Mouse (Mus musculus) cerebellum, adult 2 months (tissue): ENCODE data around the gene Mvb12b.

Source experiments
- CTCF ChIP-seq: fragments of 200-500 bp; IDR thresholded peaks from 2 replicates; pipeline ENCODE4 v1.5.1; 2011; ENCODE audit warnings: low read depth, mild to moderate bottlenecking, control low read depth, low read length, moderate library complexity, borderline replicate concordance; ENCODE audit not compliant: insufficient read depth
- POLR2A ChIP-seq: fragments of 200-500 bp; IDR thresholded peaks from 2 replicates; pipeline ENCODE4 v1.6.1; 2011; ENCODE audit warnings: low read length, control low read depth, borderline replicate concordance; ENCODE audit not compliant: insufficient read depth

DNA sequence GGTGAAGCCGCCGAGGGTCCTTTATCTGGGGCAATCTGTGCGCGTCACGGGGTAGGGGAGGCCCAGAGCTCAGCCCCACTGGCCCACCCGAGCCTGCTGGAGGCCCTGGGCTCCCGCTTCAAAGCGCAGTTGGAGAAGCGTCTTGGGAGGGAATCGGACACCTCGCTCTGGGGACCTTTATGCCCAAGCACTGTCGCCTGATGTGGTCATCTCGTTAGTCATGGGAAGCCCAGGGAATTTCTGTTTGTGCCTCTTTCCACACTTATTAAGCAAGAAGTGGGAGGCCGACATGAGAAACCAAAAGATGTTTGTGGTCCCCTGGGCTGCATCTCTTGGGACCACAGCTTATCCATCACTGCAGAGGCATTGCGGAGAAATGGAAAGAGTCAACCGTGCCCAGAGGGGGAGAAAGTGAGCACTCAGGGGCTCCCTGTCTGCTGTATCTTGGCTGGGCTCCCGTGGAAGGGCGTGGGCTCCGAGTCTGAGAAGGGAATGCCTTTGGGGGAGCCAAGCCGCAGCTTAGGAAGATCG is 169.9 kb downstream of the Mvb12b start:
- TF ChIP-seq CTCF: no peak
- no peak for TF ChIP-seq POLR2A
